Mouse (Mus musculus): ENCODE measurements around the gene Rmi1. TPM values are rescaled to one million over a fixed set of nuclear protein-coding genes. Genes with fewer than 3 reads are reported as not detected.
"Not testable (repeated sequence)": the region's sequence is repeated elsewhere in the genome, so short reads cannot be mapped to it uniquely, and the experiment has no call there.

The Rmi1 gene
- polyA plus RNA-seq, 1 experiment from 2014 or later, result 31.4 TPM

DNA sequence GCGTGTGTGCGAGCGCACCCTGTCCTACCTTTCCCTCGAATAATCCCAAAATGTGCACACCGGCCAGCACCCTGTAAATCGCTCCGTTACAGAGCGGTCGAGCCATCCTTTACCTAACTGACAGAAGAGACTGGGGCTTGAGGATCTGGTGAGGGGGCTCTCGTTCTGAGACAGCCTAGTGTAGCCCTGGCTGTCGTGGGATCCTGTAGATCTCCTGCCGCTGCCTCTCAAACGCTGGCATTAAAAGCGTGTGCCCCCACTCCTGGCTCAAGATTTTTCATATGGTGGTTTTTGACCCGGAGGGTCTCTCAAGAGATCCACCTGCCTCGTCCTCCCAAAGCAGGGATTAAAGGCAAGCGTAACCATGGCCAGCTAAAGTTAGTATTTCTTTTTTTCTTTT is 1.2 kb downstream of the Rmi1 start, which contains the start of gene Hnrnpk:
TSS of gene Hnrnpk (minus strand) at position 101 of the 400 bp plus-strand sequence.
- Histone ChIP-seq H3K27ac (peak within 1 kb of the TSS; percentile 99), H3K9ac (peak within 1 kb of the TSS; percentile 100), H3K4me3 (peak within 1 kb of the TSS; percentile 96), H3K4me2 (replicated peaks) (peak within 1 kb of the TSS; percentile 52)
- H3K9me3 ChIP-seq; ATAC-seq (ENCODE audit: insufficient number of reproducible peaks, insufficient read depth, low FRiP score, low TSS enrichment); H3K36me3 ChIP-seq; H3K27me3 ChIP-seq; H3K4me1 ChIP-seq: not testable (repeated sequence)
- 9% methylated on average over 17 of the region's 17 CpGs for WGBS

- Histone ChIP-seq H3K4me2 (replicated peaks) (no peak overlapping the region), H3K9ac (no peak overlapping the region), H3K4me3 (no peak overlapping the region), H3K27me3 (no peaks in the 10 kb centered on the region), H3K9me3 (0 out of 2 replicates have a peak, but pooled peaks cover 5% of the 10 kb centered on the region), H3K36me3 (peaks cover 24% of the 10 kb centered on the region), H3K4me1 (no peaks in the 10 kb centered on the region), H3K27ac (no peak overlapping the region)
- WGBS, result 90% methylated on average over 4 of the region's 4 CpGs
- ATAC-seq (ENCODE audit: insufficient number of reproducible peaks, insufficient read depth, low FRiP score, low TSS enrichment), result no peak
Measured at GRCm38 (mm10) chr13:58411073-58411472, 9.0 kb downstream of the Rmi1 start.

DNA sequence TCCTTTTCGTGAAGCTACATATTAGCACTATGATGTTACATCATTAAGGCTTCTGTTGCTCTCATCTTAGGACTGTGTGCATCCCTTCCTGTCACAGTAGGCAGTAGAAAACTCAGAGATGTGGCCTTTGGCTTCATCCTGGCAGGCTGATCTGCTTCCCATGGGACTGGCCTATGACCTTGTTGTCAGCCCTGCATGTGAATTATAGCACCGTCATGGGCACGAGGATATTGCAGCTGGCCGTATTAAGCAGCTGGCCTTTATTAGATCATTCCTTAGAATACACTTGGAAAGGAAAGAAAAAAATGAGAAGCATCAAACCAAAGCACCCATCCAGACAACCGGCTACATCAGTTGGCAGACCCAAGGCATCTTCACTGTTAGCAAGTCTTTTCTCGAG is 13.3 kb downstream of the Rmi1 start:
- ATAC-seq (ENCODE audit: insufficient number of reproducible peaks, insufficient read depth, low FRiP score, low TSS enrichment), result no peak
- Histone ChIP-seq H3K27ac (no peak overlapping the region), H3K36me3 (peaks cover 20% of the 10 kb centered on the region), H3K4me1 (no peaks in the 10 kb centered on the region), H3K4me2 (replicated peaks) (no peak overlapping the region), H3K9me3 (0 out of 2 replicates have a peak, but pooled peaks cover 5% of the 10 kb centered on the region), H3K4me3 (no peak overlapping the region), H3K9ac (no peak overlapping the region), H3K27me3 (no peaks in the 10 kb centered on the region)
- 77% methylated on average over 6 of the region's 6 CpGs for WGBS

GRCm38 (mm10) chr13:58415838-58416237 is 13.8 kb downstream of the Rmi1 start:
- Histone ChIP-seq H3K36me3 (peaks cover 15% of the 10 kb centered on the region), H3K27ac (no peak overlapping the region), H3K9me3 (0 out of 2 replicates have a peak, but pooled peaks cover 5% of the 10 kb centered on the region), H3K27me3 (no peaks in the 10 kb centered on the region), H3K9ac (no peak overlapping the region), H3K4me3 (no peak overlapping the region), H3K4me1 (no peaks in the 10 kb centered on the region), H3K4me2 (replicated peaks) (no peak overlapping the region)
- ATAC-seq (ENCODE audit: insufficient number of reproducible peaks, insufficient read depth, low FRiP score, low TSS enrichment), result no peak
- 80% methylated on average over 5 of the region's 5 CpGs for WGBS

DNA sequence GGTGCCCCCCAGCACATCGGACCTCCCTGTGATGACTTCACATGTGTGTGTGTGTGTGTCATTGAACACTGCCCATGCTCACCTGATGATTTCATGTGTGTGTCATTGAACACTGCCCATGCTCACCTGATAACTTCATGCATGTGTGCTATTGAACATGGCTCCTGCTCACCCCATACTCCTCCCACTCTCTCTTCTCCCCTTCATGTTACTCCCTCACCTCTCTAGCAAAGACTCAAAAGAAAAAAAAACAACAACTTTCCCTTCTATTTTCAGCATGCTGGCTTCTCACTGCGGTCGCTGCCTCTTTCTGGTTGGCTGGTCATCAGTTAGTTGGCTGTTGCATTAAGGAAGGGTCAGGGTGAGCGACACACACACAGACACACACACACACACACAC is 16.6 kb downstream of the Rmi1 start:
- WGBS, result 88% methylated on average over 4 of the region's 4 CpGs
- Histone ChIP-seq H3K27me3 (no peaks in the 10 kb centered on the region), H3K4me2 (replicated peaks) (no peak overlapping the region), H3K9me3 (no peaks in the 10 kb centered on the region), H3K27ac (no peak overlapping the region), H3K9ac (no peak overlapping the region), H3K36me3 (no peaks in the 10 kb centered on the region), H3K4me1 (no peaks in the 10 kb centered on the region), H3K4me3 (no peak overlapping the region)
- no peak for ATAC-seq (ENCODE audit: insufficient number of reproducible peaks, insufficient read depth, low FRiP score, low TSS enrichment)

DNA sequence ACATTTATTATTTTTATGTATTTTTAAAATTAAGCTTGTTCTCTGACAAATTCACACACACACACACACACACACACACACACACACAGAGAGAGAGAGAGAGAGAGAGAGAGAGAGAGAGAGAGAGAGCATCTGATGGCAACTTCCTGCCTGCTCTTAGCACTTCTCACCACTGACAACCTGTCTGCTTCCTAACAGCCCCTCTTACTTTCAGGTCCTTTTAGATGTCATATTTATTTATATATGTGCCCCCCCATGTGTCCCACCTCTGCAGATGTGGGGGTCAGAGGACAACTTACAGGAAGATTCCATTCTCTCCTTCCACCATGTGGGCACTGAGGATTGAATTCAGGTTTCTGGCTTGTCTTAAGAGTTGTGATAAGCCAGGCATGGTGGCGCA is 17.2 kb downstream of the Rmi1 start:
- no peaks in the 10 kb centered on the region for H3K9me3 ChIP-seq
- 97% methylated on average over 1 of the region's 1 CpGs for WGBS
- H3K36me3 ChIP-seq, result no peaks in the 10 kb centered on the region
- no peaks in the 10 kb centered on the region for H3K4me1 ChIP-seq
- no peak overlapping the region for H3K27ac ChIP-seq
- H3K27me3 ChIP-seq, result no peaks in the 10 kb centered on the region
- H3K4me3 ChIP-seq, result no peak overlapping the region
- H3K9ac ChIP-seq, result no peak overlapping the region
- no peak for ATAC-seq (ENCODE audit: insufficient number of reproducible peaks, insufficient read depth, low FRiP score, low TSS enrichment)
- H3K4me2 ChIP-seq (replicated peaks), result no peak overlapping the region

DNA sequence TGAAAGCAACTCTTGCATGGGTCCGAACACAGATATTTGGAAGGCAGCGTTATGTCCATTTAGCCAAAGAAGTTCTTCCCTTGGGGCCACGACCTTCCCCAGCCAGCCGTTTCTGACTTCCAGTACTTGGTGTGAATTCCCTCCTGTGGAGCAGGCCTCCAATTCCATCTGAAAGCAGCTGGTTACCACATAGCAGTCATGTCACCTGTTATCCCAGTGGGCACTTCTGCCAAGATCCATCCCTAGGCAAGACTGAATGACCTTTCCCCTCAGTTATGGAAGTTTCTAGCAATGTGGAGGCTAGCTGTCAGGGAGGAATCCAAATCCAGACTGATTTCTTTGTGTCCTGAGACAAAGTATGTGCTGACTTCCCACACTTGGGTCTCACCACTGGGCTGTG is 19.0 kb downstream of the Rmi1 start:
- no peak overlapping the region for H3K9ac ChIP-seq
- H3K27me3 ChIP-seq, result no peaks in the 10 kb centered on the region
- no peak overlapping the region for H3K4me2 ChIP-seq (replicated peaks)
- H3K9me3 ChIP-seq, result no peaks in the 10 kb centered on the region
- WGBS, result 80% methylated on average over 4 of the region's 4 CpGs
- no peaks in the 10 kb centered on the region for H3K4me1 ChIP-seq
- no peaks in the 10 kb centered on the region for H3K36me3 ChIP-seq
- no peak for ATAC-seq (ENCODE audit: insufficient number of reproducible peaks, insufficient read depth, low FRiP score, low TSS enrichment)
- no peak overlapping the region for H3K4me3 ChIP-seq
- no peak overlapping the region for H3K27ac ChIP-seq

GRCm38 (mm10) chr13:58422242-58422641 is 20.2 kb downstream of the Rmi1 start:
- 81% methylated on average over 4 of the region's 4 CpGs for WGBS
- Histone ChIP-seq H3K27ac (no peak overlapping the region), H3K4me2 (replicated peaks) (no peak overlapping the region), H3K27me3 (no peaks in the 10 kb centered on the region), H3K4me3 (no peak overlapping the region), H3K4me1 (no peaks in the 10 kb centered on the region), H3K36me3 (no peaks in the 10 kb centered on the region), H3K9me3 (no peaks in the 10 kb centered on the region), H3K9ac (no peak overlapping the region)
- no peak for ATAC-seq (ENCODE audit: insufficient number of reproducible peaks, insufficient read depth, low FRiP score, low TSS enrichment)

- no peaks in the 10 kb centered on the region for H3K36me3 ChIP-seq
- 72% methylated on average over 10 of the region's 10 CpGs for WGBS
- no peaks in the 10 kb centered on the region for H3K27me3 ChIP-seq
- no peak overlapping the region for H3K4me3 ChIP-seq
- no peak overlapping the region for H3K27ac ChIP-seq
- no peaks in the 10 kb centered on the region for H3K4me1 ChIP-seq
- no peaks in the 10 kb centered on the region for H3K9me3 ChIP-seq
- no peak overlapping the region for H3K9ac ChIP-seq
- no peak for ATAC-seq (ENCODE audit: insufficient number of reproducible peaks, insufficient read depth, low FRiP score, low TSS enrichment)
- H3K4me2 ChIP-seq (replicated peaks), result no peak overlapping the region
Measured at GRCm38 (mm10) chr13:58423061-58423660, 21.1 kb downstream of the Rmi1 start.

DNA sequence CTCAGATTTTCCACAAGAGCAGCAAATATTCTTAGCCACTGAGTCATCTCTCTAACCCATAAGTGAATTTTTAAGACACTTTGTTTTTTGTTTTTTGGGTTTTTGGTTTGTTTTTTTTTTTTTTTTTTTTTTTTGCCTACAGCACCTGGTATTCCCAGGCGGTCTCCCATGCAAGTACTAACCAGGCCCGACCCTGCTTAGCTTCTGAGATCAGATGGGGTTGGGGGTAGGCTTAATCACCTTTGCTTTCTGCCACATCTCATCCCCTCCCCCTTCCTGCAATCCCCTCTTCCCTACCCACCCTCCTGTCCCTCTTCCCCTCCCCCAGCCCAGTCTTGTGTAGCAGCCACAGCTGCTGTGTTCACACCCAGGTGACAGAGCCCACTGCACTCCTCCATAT is 37.7 kb downstream of the Rmi1 start:
- Histone ChIP-seq H3K27ac (no peak overlapping the region), H3K9ac (no peak overlapping the region), H3K9me3 (no peaks in the 10 kb centered on the region), H3K4me1 (peaks cover 7% of the 10 kb centered on the region), H3K36me3 (no peaks in the 10 kb centered on the region), H3K4me3 (no peak overlapping the region), H3K4me2 (replicated peaks) (no peak overlapping the region), H3K27me3 (0 out of 2 replicates have a peak, but pooled peaks cover 3% of the 10 kb centered on the region)
- WGBS, result 60% methylated on average over 2 of the region's 2 CpGs
- no peak for ATAC-seq (ENCODE audit: insufficient number of reproducible peaks, insufficient read depth, low FRiP score, low TSS enrichment)

DNA sequence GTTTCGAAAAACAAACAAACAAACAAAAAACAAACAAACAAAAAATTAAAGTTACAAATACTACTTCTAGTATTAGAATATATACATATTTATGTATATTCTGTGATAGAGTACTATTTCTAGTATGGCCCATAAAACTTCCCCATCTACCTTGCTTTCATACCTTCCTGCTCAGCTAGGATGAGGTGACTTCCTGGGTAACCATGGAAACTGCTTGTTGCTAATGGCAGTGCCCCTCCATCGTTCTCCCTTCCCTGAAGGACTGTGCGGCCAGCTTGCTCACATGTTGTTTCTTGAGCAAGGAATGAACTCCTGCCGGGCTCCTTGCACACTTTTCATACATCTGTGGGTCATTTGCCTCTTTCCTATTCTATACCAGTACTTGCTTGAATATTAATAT is 41.3 kb downstream of the Rmi1 start:
- Histone ChIP-seq H3K36me3 (no peaks in the 10 kb centered on the region), H3K27ac (no peak overlapping the region), H3K4me1 (peaks cover 7% of the 10 kb centered on the region), H3K27me3 (0 out of 2 replicates have a peak, but pooled peaks cover under 1% of the 10 kb centered on the region), H3K9ac (no peak overlapping the region), H3K4me2 (replicated peaks) (no peak overlapping the region), H3K4me3 (no peak overlapping the region), H3K9me3 (no peaks in the 10 kb centered on the region)
- no peak for ATAC-seq (ENCODE audit: insufficient number of reproducible peaks, insufficient read depth, low FRiP score, low TSS enrichment)
- WGBS, result 56% methylated on average over 4 of the region's 4 CpGs

DNA sequence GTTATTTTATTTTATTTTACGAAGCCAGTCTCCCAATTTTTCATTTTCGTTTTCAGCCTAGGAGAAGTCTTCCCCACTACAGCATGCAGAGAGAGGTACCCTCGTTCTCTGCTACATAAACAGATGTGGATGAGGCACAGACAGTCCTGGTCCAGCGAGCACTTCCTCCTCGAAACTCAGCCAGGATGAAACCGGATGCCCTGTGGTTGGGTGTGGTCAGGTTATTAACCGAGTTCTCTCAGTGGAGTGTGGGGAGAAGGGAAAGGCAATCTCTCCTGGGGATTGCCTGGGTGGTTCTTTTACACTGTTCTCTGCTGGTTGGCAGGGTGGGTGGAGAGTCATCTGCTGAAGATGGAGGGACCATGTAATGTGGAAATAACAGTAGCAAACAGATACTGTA is 41.7 kb downstream of the Rmi1 start:
- Histone ChIP-seq H3K4me2 (replicated peaks) (no peak overlapping the region), H3K9ac (no peak overlapping the region), H3K4me1 (peaks cover 7% of the 10 kb centered on the region), H3K36me3 (no peaks in the 10 kb centered on the region), H3K27ac (no peak overlapping the region), H3K9me3 (no peaks in the 10 kb centered on the region), H3K27me3 (no peaks in the 10 kb centered on the region), H3K4me3 (no peak overlapping the region)
- WGBS, result 38% methylated on average over 7 of the region's 7 CpGs
- no peak for ATAC-seq (ENCODE audit: insufficient number of reproducible peaks, insufficient read depth, low FRiP score, low TSS enrichment)

Data from embryonic facial prominence, embryonic 12.5 days (tissue).